ENCODE assay signal across 8 mouse cellular contexts in genomic region chr6:11593583-11594271, GRCm38 (mm10).
DNase-seq lines count a peak whose midpoint lies in the region; ATAC-seq lines count a peak whose summit lies in the region.

No protein-coding gene starts in this region.

- no peaks in the 10 kb centered on the region for H3K27me3 ChIP-seq in kidney, embryonic 14.5 days (ENCODE audit: control insufficient read depth, insufficient read depth, low read length)
- no peaks in the 10 kb centered on the region for H3K27me3 ChIP-seq in neural tube, embryonic 14.5 days (ENCODE audit: control insufficient read depth, insufficient read depth, low read length)

- ATAC-seq in kidney, embryonic 14.5 days (ENCODE audit: low FRiP score, low TSS enrichment): peak; percentile 95
- ATAC-seq in cerebellum, adult (ENCODE audit: insufficient number of reproducible peaks, low FRiP score, low TSS enrichment): peak; percentile 59
- ATAC-seq in neural tube, embryonic 14.5 days (ENCODE audit: low read depth): peak; percentile 91

- H3K36me3 ChIP-seq in kidney, embryonic 14.5 days (ENCODE audit: control insufficient read depth, insufficient read depth, low read length): no peaks in the 10 kb centered on the region
- no peaks in the 10 kb centered on the region for H3K36me3 ChIP-seq in neural tube, embryonic 14.5 days (ENCODE audit: control insufficient read depth, insufficient read depth, low read length)

- H3K9me3 ChIP-seq in kidney, embryonic 14.5 days (ENCODE audit: control insufficient read depth, low read length): no peaks in the 10 kb centered on the region
- H3K9me3 ChIP-seq in neural tube, embryonic 14.5 days (ENCODE audit: control insufficient read depth, low read length): no peaks in the 10 kb centered on the region

- no peak for DNase-seq in kidney, adult 11 months
- DNase-seq in Muller cell, postnatal 12 days (ENCODE audit: inconsistent ontology term): peak; percentile 6
- peak; percentile 17 to 20 for DNase-seq in layer of hippocampus, adult 8-10 months (ENCODE audit: low spot score in 2 of 2)
- DNase-seq in ovary, postnatal 36 days (ENCODE audit: low spot score): no peak
- DNase-seq in right cerebral cortex, postnatal 25 days: no peak

- H3K9ac ChIP-seq in kidney, embryonic 14.5 days (ENCODE audit: low read depth, low read length): no peak overlapping the region
- no peak overlapping the region for H3K9ac ChIP-seq in neural tube, embryonic 14.5 days (replicated peaks; ENCODE audit: low read depth, low read length)

- H3K27ac ChIP-seq in kidney, embryonic 14.5 days (ENCODE audit: low read depth, low read length): peak overlapping the region; percentile 17; the same call in 1 of the 2 replicates
- peak overlapping the region; percentile 1; the same call in 1 of the 2 replicates for H3K27ac ChIP-seq in neural tube, embryonic 14.5 days (ENCODE audit: low read depth, low read length)

- 16% methylated on average over 14 of the region's 14 CpGs for WGBS in kidney, embryonic 14.5 days
- 35% methylated on average over 14 of the region's 14 CpGs for WGBS in neural tube, embryonic 14.5 days

- H3K4me2 ChIP-seq in kidney, embryonic 14.5 days (replicated peaks; ENCODE audit: low read depth, low read length): peak overlapping the region; percentile 19; the same call in 1 of the 2 replicates
- no peak overlapping the region for H3K4me2 ChIP-seq in neural tube, embryonic 14.5 days (ENCODE audit: low read depth, low read length)

- H3K4me1 ChIP-seq in kidney, embryonic 14.5 days (ENCODE audit: control insufficient read depth, insufficient read depth, low read length): 0 out of 2 replicates have a peak, but pooled peaks cover 3% of the 10 kb centered on the region
- no peaks in the 10 kb centered on the region; the same call in 1 of the 2 replicates for H3K4me1 ChIP-seq in neural tube, embryonic 14.5 days (ENCODE audit: control insufficient read depth, insufficient read depth, low read length)

- H3K4me3 ChIP-seq in kidney, embryonic 14.5 days (ENCODE audit: low read length): no peak overlapping the region
- H3K4me3 ChIP-seq in neural tube, embryonic 14.5 days (ENCODE audit: low read depth, low read length): no peak overlapping the region

Comparison
In these comparisons a context has a peak if more than half of its experiments do, and no peak if none do; other contexts are left out.
1. DNase-seq: peak in Muller cell, postnatal 12 days (single experiment) and layer of hippocampus, adult 8-10 months (2 of 2); none in kidney, adult 11 months (single experiment), ovary, postnatal 36 days (single experiment) and right cerebral cortex, postnatal 25 days (single experiment).
2. Peak in every context shown above with its lines, with median percentiles within 50 percentile points of each other: ATAC-seq.